Mouse (Mus musculus): ENCODE measurements around the gene Bysl. TPM values are rescaled to one million over a fixed set of nuclear protein-coding genes. Genes with fewer than 3 reads are reported as not detected.

Gene Bysl
- total RNA-seq (2023), result 15.1 TPM

GRCm38 (mm10) chr17:47610849-47611660, at the start of gene Bysl, which contains the start of the genes Med20 and Gm20517:
Gene Bysl (minus strand): TSS chr17:47611492.
Gene Med20 (plus strand): TSS chr17:47611582.
Gene Gm20517 (plus strand): TSS chr17:47611589.

DNA sequence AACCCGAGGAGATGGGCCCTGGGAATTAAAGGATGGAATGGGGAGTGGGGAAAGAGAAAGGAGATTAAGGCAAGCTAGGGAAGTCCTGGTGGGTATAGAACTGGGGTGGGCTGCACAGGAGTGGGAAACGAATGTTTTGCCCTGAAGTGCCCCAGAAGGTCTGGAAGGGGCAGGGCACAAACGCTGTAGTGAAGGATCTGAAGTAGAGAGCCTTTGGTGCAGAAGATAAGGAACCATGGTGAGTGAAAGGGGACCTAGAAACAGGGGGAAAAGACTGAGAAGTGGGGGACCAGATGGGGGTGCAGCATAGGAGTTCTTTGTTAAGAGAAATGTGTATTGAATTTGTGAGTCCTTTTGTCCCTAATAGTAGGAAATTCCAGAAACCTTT, 19.4 kb upstream of the Bysl start, which contains the start of gene Usp49:
Usp49 (plus strand) TSS at position 13 of the 388 bp plus-strand sequence.

Other genes starting within 250 kb of the Bysl start
- 22.1 TPM for gene Mrps10, start 242.6 kb downstream of the Bysl start, total RNA-seq (2023)
- gene Guca1b, start 226.1 kb downstream of the Bysl start, total RNA-seq (2023), result 3.9 TPM
- not detected for gene Guca1a, start 210.9 kb downstream of the Bysl start, total RNA-seq (2023)
- 0.09 TPM for gene AI661453, start 174.9 kb downstream of the Bysl start, total RNA-seq (2023)
- not detected for gene 1700001C19Rik, start 174.1 kb downstream of the Bysl start, total RNA-seq (2023)
- gene Taf8, start 109.2 kb downstream of the Bysl start, total RNA-seq (2023), result 74.6 TPM
- 358 TPM for gene Ccnd3, start 106.4 kb downstream of the Bysl start, total RNA-seq (2023)
- 59.9 TPM for gene Med20, start 90 bp upstream of the Bysl start, total RNA-seq (2023)
- 2.7 TPM for gene Gm20517, start 97 bp upstream of the Bysl start, total RNA-seq (2023)
- 5.6 TPM for gene Usp49, start 19.2 kb upstream of the Bysl start, total RNA-seq (2023)
- 114 TPM for gene Tomm6, start 76.9 kb upstream of the Bysl start, total RNA-seq (2023)
- 2.4 TPM for gene Frs3, start 77.5 kb upstream of the Bysl start, total RNA-seq (2023)
- gene Gm21981, start 83.0 kb upstream of the Bysl start, total RNA-seq (2023), result 0.21 TPM
- gene Prickle4, start 83.2 kb upstream of the Bysl start, total RNA-seq (2023), result not detected
- gene Pgc, start 115.3 kb upstream of the Bysl start, total RNA-seq (2023), result not detected
- gene Tfeb, start 125.5 kb upstream of the Bysl start, total RNA-seq (2023), result 35.0 TPM
- not detected for gene Mdfi, start 223.2 kb upstream of the Bysl start, total RNA-seq (2023)